Mouse (Mus musculus): Measurements from ENCODE around the gene Tfdp2.

- TF ChIP-seq CTCF (IDR thresholded peaks at IDR 0.05; ENCODE audit: control insufficient read depth, insufficient read depth, low read length) = peak; percentile 22; the same call in 1 of the 2 replicates
- no peak for TF ChIP-seq POLR2A (IDR thresholded peaks at IDR 0.05; ENCODE audit: borderline replicate concordance, control insufficient read depth, low read depth, low read length)
These were observed 634 bp downstream of the Tfdp2 start for GRCm38 (mm10) chr9:96196636-96197181.
